Mouse (Mus musculus) forebrain, embryonic 15.5 days (tissue): ENCODE measurements around the gene Sec31b. TPM values are rescaled to one million over a fixed set of nuclear protein-coding genes. Genes with fewer than 3 reads are reported as not detected.

Experiments
- polyA plus RNA-seq: library from polyadenylated mRNA; unstranded; fragments of >200 nt; fragmentation: Nextera tagmentation; extraction: Ambion mirVana; gene quantifications from 2 replicates; pipeline ENCODE4 v1.2.1, GENCODE M21; 2015

Gene Sec31b
- polyA plus RNA-seq, 1 experiment from 2014 or later = 0.08 TPM

Other genes starting within 250 kb of the Sec31b start
- gene Scd4, start 212.8 kb downstream of the Sec31b start, polyA plus RNA-seq = 0.15 and 0.23 TPM in 2 replicates
- 3.5 and 4.0 TPM in 2 replicates for gene Scd1, start 138.0 kb downstream of the Sec31b start, polyA plus RNA-seq
- gene Wnt8b, start 52.4 kb downstream of the Sec31b start, polyA plus RNA-seq = 3.0 and 4.6 TPM in 2 replicates
- gene Gm20538, start 7.0 kb upstream of the Sec31b start, polyA plus RNA-seq = not detected in 2 replicates
- gene Ndufb8, start 9.6 kb upstream of the Sec31b start, polyA plus RNA-seq = 428 and 451 TPM in 2 replicates
- 30.6 and 31.1 TPM in 2 replicates for gene Hif1an, start 17.0 kb upstream of the Sec31b start, polyA plus RNA-seq
- 0.09 TPM in 1 of 2 replicates, not detected in the other for gene Pax2, start 210.2 kb upstream of the Sec31b start, polyA plus RNA-seq